25 mouse cellular contexts compared by ENCODE assay signal in genomic region chr3:123348080-123348802, GRCm38 (mm10). TPM values are rescaled to one million over a fixed set of nuclear protein-coding genes. Genes with fewer than 3 reads are reported as not detected.
DNase-seq lines count a peak whose midpoint lies in the region; ATAC-seq lines count a peak whose summit lies in the region.
"Had no signal": no experiment of that assay in that cellular context is flagged by ENCODE, and none has a peak within 500 bp of the region (broad histone marks: within the 10 kb centered on the region; RNA-seq: fewer than 3 reads in every experiment).

No protein-coding gene starts in this region.

- no peaks in the 10 kb centered on the region for H3K9me3 ChIP-seq in forebrain, embryonic 13.5 days (replicated peaks)
- H3K9me3 ChIP-seq in forebrain, embryonic 11.5 days (ENCODE audit: control insufficient read depth, low read length) = no peaks in the 10 kb centered on the region
- H3K9me3 ChIP-seq: embryonic facial prominence, embryonic 15.5 days; hindbrain, embryonic 15.5 days; intestine, embryonic 15.5 days; kidney, embryonic 15.5 days; limb, embryonic 15.5 days; liver, embryonic 15.5 days; midbrain, embryonic 12.5 days; neural tube, embryonic 13.5 days had no signal

- peak; percentile 67; the same call in 1 of the 2 replicates for ATAC-seq in forebrain, embryonic 13.5 days
- no peak for ATAC-seq in forebrain, embryonic 11.5 days (replicated peaks; ENCODE audit: low FRiP score)
- ATAC-seq: activated CD4-positive, CD25-positive, alpha-beta regulatory T cell, adult 4 months; intestine, embryonic 15.5 days had no signal

- H3K27me3 ChIP-seq in forebrain, embryonic 13.5 days = no peaks in the 10 kb centered on the region
- H3K27me3 ChIP-seq in forebrain, embryonic 11.5 days (ENCODE audit: control insufficient read depth, insufficient read depth, low read length) = no peaks in the 10 kb centered on the region
- H3K27me3 ChIP-seq: embryonic facial prominence, embryonic 15.5 days; hindbrain, embryonic 15.5 days; intestine, embryonic 15.5 days; kidney, embryonic 15.5 days; limb, embryonic 15.5 days; liver, embryonic 15.5 days; neural tube, embryonic 13.5 days had no signal

- H3K4me3 ChIP-seq in forebrain, embryonic 13.5 days = no peak overlapping the region
- H3K4me3 ChIP-seq in forebrain, embryonic 11.5 days (ENCODE audit: low read depth, low read length) = no peak overlapping the region
- H3K4me3 ChIP-seq: embryonic facial prominence, embryonic 15.5 days; heart, adult 2 months; hindbrain, embryonic 15.5 days; intestine, embryonic 15.5 days; kidney, embryonic 15.5 days; limb, embryonic 15.5 days; liver, embryonic 15.5 days; midbrain, embryonic 12.5 days; neural tube, embryonic 13.5 days had no signal

- no peaks in the 10 kb centered on the region for H3K4me1 ChIP-seq in forebrain, embryonic 13.5 days
- no peaks in the 10 kb centered on the region for H3K4me1 ChIP-seq in forebrain, embryonic 11.5 days (replicated peaks; ENCODE audit: control insufficient read depth, insufficient read depth, low read length)
- H3K4me1 ChIP-seq: embryonic facial prominence, embryonic 15.5 days; hindbrain, embryonic 15.5 days; intestine, embryonic 15.5 days; kidney, embryonic 15.5 days; limb, embryonic 15.5 days; liver, embryonic 15.5 days; midbrain, embryonic 12.5 days; neural tube, embryonic 13.5 days had no signal

- 84% methylated on average over 12 of the region's 12 CpGs for WGBS in forebrain, embryonic 13.5 days
- 92% methylated on average over 12 of the region's 12 CpGs for WGBS in forebrain, embryonic 11.5 days

- no peak overlapping the region for H3K27ac ChIP-seq in forebrain, embryonic 13.5 days
- H3K27ac ChIP-seq in forebrain, embryonic 11.5 days (ENCODE audit: low read depth, low read length) = no peak overlapping the region
- H3K27ac ChIP-seq: embryonic facial prominence, embryonic 15.5 days; heart, adult 2 months; hindbrain, embryonic 15.5 days; intestine, embryonic 15.5 days; kidney, embryonic 15.5 days; limb, embryonic 15.5 days; liver, embryonic 15.5 days; midbrain, embryonic 12.5 days; neural tube, embryonic 13.5 days; stomach, postnatal 0 days had no signal

- H3K4me2 ChIP-seq in forebrain, embryonic 13.5 days = no peak overlapping the region
- no peak overlapping the region for H3K4me2 ChIP-seq in forebrain, embryonic 11.5 days (ENCODE audit: low read depth, low read length, severe bottlenecking)
- H3K4me2 ChIP-seq: embryonic facial prominence, embryonic 15.5 days; hindbrain, embryonic 15.5 days; intestine, embryonic 15.5 days; kidney, embryonic 15.5 days; limb, embryonic 15.5 days; liver, embryonic 15.5 days; midbrain, embryonic 12.5 days; neural tube, embryonic 13.5 days had no signal

- H3K9ac ChIP-seq in forebrain, embryonic 13.5 days = no peak overlapping the region
- H3K9ac ChIP-seq in forebrain, embryonic 11.5 days (ENCODE audit: low read length) = no peak overlapping the region
- H3K9ac ChIP-seq: embryonic facial prominence, embryonic 15.5 days; hindbrain, embryonic 15.5 days; intestine, embryonic 15.5 days; kidney, embryonic 15.5 days; limb, embryonic 15.5 days; liver, embryonic 15.5 days; midbrain, embryonic 12.5 days; neural tube, embryonic 13.5 days had no signal

- H3K36me3 ChIP-seq in forebrain, embryonic 13.5 days (ENCODE audit: poor library complexity, severe bottlenecking) = no peaks in the 10 kb centered on the region
- no peaks in the 10 kb centered on the region for H3K36me3 ChIP-seq in forebrain, embryonic 11.5 days (ENCODE audit: control insufficient read depth, insufficient read depth, low read length)
- H3K36me3 ChIP-seq: hindbrain, embryonic 15.5 days; midbrain, embryonic 12.5 days; neural tube, embryonic 13.5 days had no signal

- no peak for DNase-seq in forebrain, embryonic 11.5 days (ENCODE audit: low spot score)
- peak; percentile 26 to 75 for DNase-seq in layer of hippocampus, adult 18-20 months (ENCODE audit: low spot score in 2 of 2)
- DNase-seq in layer of hippocampus, postnatal 10 days (ENCODE audit: low spot score in 2 of 2) = no peak
- DNase-seq in right cerebral cortex, adult 2 months (ENCODE audit: low spot score in 2 of 2) = peak; percentile 16 to 38
- DNase-seq in right cerebral cortex, postnatal 25 days = no peak
- no peak for DNase-seq in spleen, postnatal 14 days (ENCODE audit: low spot score in 2 of 2)
- no peak for DNase-seq in adipocyte (ENCODE audit: low spot score)
- DNase-seq: adrenal gland, postnatal 14 days; cerebellum, adult 2 months; cerebellum, postnatal 36 days; gastrocnemius, postnatal 14 days; heart, adult 2 months; heart, postnatal 4 days; lung, postnatal 10 days had no signal

RNA-seq across cellular contexts. Expression of gene Mettl14, which starts 37.7 kb away (rescaled TPM):
- 33.0 and 33.7 TPM in 2 replicates for polyA plus RNA-seq in forebrain, embryonic 13.5 days (2015; fragmentation: Nextera tagmentation; extraction: Ambion mirVana)
- polyA plus RNA-seq in forebrain, embryonic 11.5 days (2014; fragmentation: Nextera tagmentation; extraction: Ambion mirVana) = 33.5 and 35.1 TPM in 2 replicates
- 10 to 100 TPM; 13.9 to 15.6 TPM for total RNA-seq in layer of hippocampus, adult 18-20 months (2021)
- 10 to 100 TPM; 15.3 to 16.0 TPM for total RNA-seq in layer of hippocampus, postnatal 10 days (2021)

Comparison
In these comparisons a context has a peak if more than half of its experiments do, and no peak if none do; other contexts are left out.
1. DNase-seq: peak in layer of hippocampus, adult 18-20 months (2 of 2) and right cerebral cortex, adult 2 months (2 of 2); none in forebrain, embryonic 11.5 days (single experiment), layer of hippocampus, postnatal 10 days (0 of 2), right cerebral cortex, postnatal 25 days (single experiment), spleen, postnatal 14 days (0 of 2) and adipocyte (single experiment).